Mouse (Mus musculus): ENCODE results near the gene Ccl2.

DNA sequence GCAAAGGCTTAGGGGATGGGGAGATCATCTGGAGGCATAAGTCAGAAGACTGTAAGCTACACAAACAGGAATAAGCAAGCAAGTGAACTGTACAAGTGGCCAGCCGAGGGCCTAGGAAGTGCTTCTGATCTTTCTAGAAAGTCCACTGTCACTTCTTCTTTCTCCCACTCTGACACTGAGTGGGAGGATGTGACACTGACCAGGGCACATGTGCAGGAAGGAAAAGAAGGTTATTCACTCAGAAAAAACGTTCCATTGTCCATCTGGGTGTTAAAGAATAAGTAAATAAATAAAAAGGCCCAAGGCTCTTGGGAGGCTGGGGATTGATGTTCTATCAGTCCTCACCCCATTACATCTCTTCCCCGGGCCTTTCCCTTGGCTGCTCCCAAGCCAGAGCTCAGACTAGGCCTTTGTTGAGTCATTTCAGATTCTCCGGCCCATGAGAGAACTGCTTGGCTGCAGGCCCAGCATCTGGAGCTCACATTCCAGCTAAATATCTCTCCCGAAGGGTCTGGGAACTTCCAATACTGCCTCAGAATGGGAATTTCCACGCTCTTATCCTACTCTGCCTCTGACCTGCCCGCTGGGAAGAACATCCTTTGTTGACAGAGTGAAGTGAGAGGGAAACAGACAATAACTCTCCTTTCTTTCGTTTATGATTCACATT is 2.6 kb upstream of the Ccl2 start:
- no peak for TF ChIP-seq CTCF (IDR thresholded peaks at IDR 0.05; ENCODE audit: borderline replicate concordance, insufficient read depth, low read depth, low read length)
- no peak for TF ChIP-seq POLR2A (IDR thresholded peaks at IDR 0.05; ENCODE audit: borderline replicate concordance, insufficient read depth, low read length)
